14 mouse cellular contexts compared by ENCODE assay signal in genomic region chr2:116974152-116974551, GRCm38 (mm10).
DNase-seq lines count a peak whose midpoint lies in the region; ATAC-seq and TF ChIP-seq lines count a peak whose summit lies in the region.
"Had no signal": no experiment of that assay in that cellular context is flagged by ENCODE, and none has a peak within 500 bp of the region (broad histone marks: within the 10 kb centered on the region; RNA-seq: fewer than 3 reads in every experiment).

No protein-coding gene starts in this region.

- no peak overlapping the region for H3K4me3 ChIP-seq in layer of hippocampus, adult 2 months
- no peak overlapping the region for H3K4me3 ChIP-seq in embryonic facial prominence, embryonic 12.5 days
- H3K4me3 ChIP-seq in limb, embryonic 13.5 days, result no peak overlapping the region

- 73% methylated on average over 9 of the region's 9 CpGs for WGBS in embryonic facial prominence, embryonic 12.5 days
- 79% methylated on average over 9 of the region's 9 CpGs for WGBS in limb, embryonic 13.5 days

- no peak overlapping the region for H3K9ac ChIP-seq in embryonic facial prominence, embryonic 12.5 days
- H3K9ac ChIP-seq in limb, embryonic 13.5 days, result no peak overlapping the region

- H3K36me3 ChIP-seq in embryonic facial prominence, embryonic 12.5 days, result no peaks in the 10 kb centered on the region
- H3K36me3 ChIP-seq in limb, embryonic 13.5 days, result no peaks in the 10 kb centered on the region
- H3K36me3 ChIP-seq: heart, embryonic 13.5 days had no signal

- ATAC-seq in embryonic facial prominence, embryonic 12.5 days (ENCODE audit: insufficient number of reproducible peaks, insufficient read depth, low FRiP score, low TSS enrichment), result no peak
- ATAC-seq in limb, embryonic 13.5 days (ENCODE audit: low FRiP score, low read depth), result no peak

- H3K4me1 ChIP-seq in embryonic facial prominence, embryonic 12.5 days, result peaks cover 63% of the 10 kb centered on the region
- H3K4me1 ChIP-seq in limb, embryonic 13.5 days, result peaks cover 70% of the 10 kb centered on the region

- TF ChIP-seq CTCF in layer of hippocampus, adult 2 months (conservative IDR thresholded peaks at IDR 0.05), result no peak

- peak; percentile 14 for DNase-seq in embryo, embryonic 10.5 days (ENCODE audit: low spot score)
- no peak for DNase-seq in embryo, embryonic 11 days
- DNase-seq in layer of hippocampus, adult 2 months (ENCODE audit: low spot score in 2 of 2), result no peak
- DNase-seq in layer of hippocampus, adult 11-12 months (ENCODE audit: low spot score), result no peak
- no peak for DNase-seq in adrenal gland, adult 18-20 months (ENCODE audit: low spot score in 2 of 2)
- DNase-seq in left cerebral cortex, adult 8-10 months (ENCODE audit: low spot score in 2 of 2), result no peak
- DNase-seq: adrenal gland, postnatal 36 days; gastrocnemius, postnatal 10 days; kidney, postnatal 10 days; layer of hippocampus, postnatal 36 days; thymus, adult 2 months had no signal

- no peaks in the 10 kb centered on the region for H3K9me3 ChIP-seq in embryonic facial prominence, embryonic 12.5 days
- H3K9me3 ChIP-seq in limb, embryonic 13.5 days, result no peaks in the 10 kb centered on the region
- H3K9me3 ChIP-seq: heart, embryonic 13.5 days had no signal

- no peaks in the 10 kb centered on the region for H3K27me3 ChIP-seq in embryonic facial prominence, embryonic 12.5 days
- no peaks in the 10 kb centered on the region for H3K27me3 ChIP-seq in limb, embryonic 13.5 days
- H3K27me3 ChIP-seq: heart, embryonic 13.5 days had no signal

- H3K4me2 ChIP-seq in embryonic facial prominence, embryonic 12.5 days (replicated peaks), result no peak overlapping the region
- peak overlapping the region; percentile 75 for H3K4me2 ChIP-seq in limb, embryonic 13.5 days (replicated peaks)

- peak overlapping the region; percentile 94; the same call in 1 of the 2 replicates for H3K27ac ChIP-seq in layer of hippocampus, adult 2 months
- H3K27ac ChIP-seq in embryonic facial prominence, embryonic 12.5 days, result peak overlapping the region; percentile 98; the same call in 1 of the 2 replicates
- peak overlapping the region; percentile 97; the same call in 1 of the 2 replicates for H3K27ac ChIP-seq in limb, embryonic 13.5 days
